Mouse (Mus musculus): ENCODE results near the gene Lmtk2. TPM values are rescaled to one million over a fixed set of nuclear protein-coding genes. Genes with fewer than 3 reads are reported as not detected.

Lmtk2 gene
- polyA plus RNA-seq, 1 experiment from 2014 or later: 3.8 TPM

GRCm38 (mm10) chr5:144169275-144169975, 69.2 kb downstream of the Lmtk2 start:
- no peak; the same call in 1 of the 2 replicates for ATAC-seq (ENCODE audit: low FRiP score, low TSS enrichment)
- Histone ChIP-seq H3K27ac (replicated peaks) (no peak overlapping the region), H3K4me1 (replicated peaks; ENCODE audit: control insufficient read depth, insufficient read depth) (no peaks in the 10 kb centered on the region), H3K4me2 (replicated peaks; ENCODE audit: low read depth) (no peak overlapping the region), H3K4me3 (ENCODE audit: low read depth, low read length) (no peak overlapping the region), H3K9ac (ENCODE audit: low read length) (no peak overlapping the region), H3K9me3 (ENCODE audit: control insufficient read depth, low read length) (no peaks in the 10 kb centered on the region), H3K36me3 (ENCODE audit: control insufficient read depth, insufficient read depth, low read length) (0 out of 2 replicates have a peak, but pooled peaks cover 11% of the 10 kb centered on the region), H3K27me3 (ENCODE audit: control insufficient read depth, insufficient read depth, low read length) (no peaks in the 10 kb centered on the region)
- 88% methylated on average over 8 of the region's 8 CpGs for WGBS
- TF ChIP-seq EP300 (optimal IDR thresholded peaks at IDR 0.05): no peak
- no peak for TF ChIP-seq CTCF (IDR thresholded peaks at IDR 0.05; ENCODE audit: low read depth)
- DNase-seq (ENCODE audit: low spot score): no peak

DNA sequence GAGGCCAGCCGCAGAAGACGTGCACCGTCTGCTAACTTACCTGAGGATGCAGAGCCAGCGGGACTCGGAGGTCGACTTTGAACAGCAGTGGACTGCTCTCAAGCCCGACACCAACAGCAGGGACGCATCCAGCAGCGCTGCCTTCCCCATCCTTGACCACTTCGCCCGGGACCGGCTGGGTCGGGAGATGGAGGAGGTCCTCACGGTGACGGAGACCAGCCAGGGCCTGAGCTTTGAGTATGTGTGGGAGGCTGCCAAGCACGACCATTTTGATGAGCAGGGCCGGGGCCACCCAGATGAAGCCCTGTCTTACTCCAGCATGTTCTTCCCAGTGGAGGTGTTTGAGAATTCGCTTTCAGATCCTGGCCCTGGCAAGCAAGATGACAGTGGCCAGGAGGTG, 73.4 kb downstream of the Lmtk2 start:
- peaks cover 26% of the 10 kb centered on the region for H3K36me3 ChIP-seq (ENCODE audit: control insufficient read depth, insufficient read depth, low read length)
- no peaks in the 10 kb centered on the region for H3K9me3 ChIP-seq (ENCODE audit: control insufficient read depth, low read length)
- no peak for DNase-seq (ENCODE audit: low spot score)
- H3K9ac ChIP-seq (ENCODE audit: low read length): no peak overlapping the region
- no peak overlapping the region for H3K4me3 ChIP-seq (ENCODE audit: low read depth, low read length)
- ATAC-seq (ENCODE audit: low FRiP score, low TSS enrichment): no peak
- no peaks in the 10 kb centered on the region for H3K4me1 ChIP-seq (replicated peaks; ENCODE audit: control insufficient read depth, insufficient read depth)
- TF ChIP-seq CTCF (IDR thresholded peaks at IDR 0.05; ENCODE audit: low read depth): no peak
- TF ChIP-seq EP300 (optimal IDR thresholded peaks at IDR 0.05): no peak
- H3K27ac ChIP-seq (replicated peaks): no peak overlapping the region
- H3K4me2 ChIP-seq (replicated peaks; ENCODE audit: low read depth): no peak overlapping the region
- 95% methylated on average over 18 of the region's 18 CpGs for WGBS
- no peaks in the 10 kb centered on the region for H3K27me3 ChIP-seq (ENCODE audit: control insufficient read depth, insufficient read depth, low read length)

DNA sequence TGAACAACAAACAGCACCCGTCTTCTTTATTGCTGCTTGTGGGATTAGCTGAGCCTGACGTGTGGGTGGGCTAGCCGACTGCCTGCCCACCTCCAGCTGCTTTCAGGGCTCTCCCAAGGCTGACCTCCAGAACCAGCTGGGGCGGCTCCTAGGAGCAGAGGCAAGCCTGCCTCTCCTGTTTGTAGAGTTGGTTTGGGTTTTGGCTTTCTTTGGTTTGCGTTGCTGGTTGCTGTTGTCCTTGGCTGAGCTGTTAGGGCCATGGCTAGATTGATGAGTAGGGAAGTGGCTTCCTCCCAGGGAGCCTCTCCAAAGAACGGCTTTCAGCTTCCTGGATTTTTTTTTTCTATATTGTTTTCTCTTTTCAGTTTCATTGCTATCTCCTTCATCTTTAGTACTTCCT, 78.0 kb downstream of the Lmtk2 start:
- WGBS: 41% methylated on average over 6 of the region's 6 CpGs
- Histone ChIP-seq H3K4me2 (replicated peaks; ENCODE audit: low read depth) (no peak overlapping the region), H3K9me3 (ENCODE audit: control insufficient read depth, low read length) (no peaks in the 10 kb centered on the region), H3K4me3 (ENCODE audit: low read depth, low read length) (no peak overlapping the region), H3K27me3 (ENCODE audit: control insufficient read depth, insufficient read depth, low read length) (no peaks in the 10 kb centered on the region), H3K36me3 (ENCODE audit: control insufficient read depth, insufficient read depth, low read length) (peaks cover 21% of the 10 kb centered on the region), H3K9ac (ENCODE audit: low read length) (no peak overlapping the region), H3K27ac (replicated peaks) (no peak overlapping the region), H3K4me1 (replicated peaks; ENCODE audit: control insufficient read depth, insufficient read depth) (no peaks in the 10 kb centered on the region)
- ATAC-seq (ENCODE audit: low FRiP score, low TSS enrichment): no peak
- DNase-seq (ENCODE audit: low spot score): no peak
- no peak for TF ChIP-seq EP300 (optimal IDR thresholded peaks at IDR 0.05)
- TF ChIP-seq CTCF (IDR thresholded peaks at IDR 0.05; ENCODE audit: low read depth): no peak

DNA sequence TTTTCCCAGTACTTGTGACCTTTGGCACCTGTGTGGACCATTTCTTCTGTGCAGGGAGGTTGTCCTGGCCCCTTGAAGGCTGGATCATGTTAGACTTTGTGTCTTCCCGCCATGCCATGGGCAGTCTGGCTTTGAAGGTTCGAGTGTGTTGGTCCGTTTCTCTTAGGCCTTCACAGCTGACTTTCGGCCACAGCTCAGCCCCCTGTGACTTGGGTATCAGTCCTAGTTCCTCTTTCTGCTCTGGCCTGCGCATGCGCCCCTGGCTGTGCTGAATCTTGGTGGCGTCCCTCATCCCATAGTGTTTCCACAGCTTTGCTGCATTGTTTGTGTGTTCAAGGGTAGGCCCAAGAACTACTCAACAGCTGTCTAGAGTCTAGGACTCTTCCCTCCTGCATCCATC, 81.0 kb downstream of the Lmtk2 start:
- TF ChIP-seq EP300 (optimal IDR thresholded peaks at IDR 0.05) (no peak), CTCF (IDR thresholded peaks at IDR 0.05; ENCODE audit: low read depth) (no peak)
- Histone ChIP-seq H3K36me3 (ENCODE audit: control insufficient read depth, insufficient read depth, low read length) (peaks cover 11% of the 10 kb centered on the region), H3K4me1 (replicated peaks; ENCODE audit: control insufficient read depth, insufficient read depth) (no peaks in the 10 kb centered on the region), H3K27ac (replicated peaks) (no peak overlapping the region), H3K4me3 (ENCODE audit: low read depth, low read length) (no peak overlapping the region), H3K4me2 (replicated peaks; ENCODE audit: low read depth) (no peak overlapping the region), H3K9ac (ENCODE audit: low read length) (no peak overlapping the region), H3K9me3 (ENCODE audit: control insufficient read depth, low read length) (no peaks in the 10 kb centered on the region), H3K27me3 (ENCODE audit: control insufficient read depth, insufficient read depth, low read length) (no peaks in the 10 kb centered on the region)
- ATAC-seq (ENCODE audit: low FRiP score, low TSS enrichment): no peak
- 90% methylated on average over 7 of the region's 7 CpGs for WGBS
- no peak for DNase-seq (ENCODE audit: low spot score)

DNA sequence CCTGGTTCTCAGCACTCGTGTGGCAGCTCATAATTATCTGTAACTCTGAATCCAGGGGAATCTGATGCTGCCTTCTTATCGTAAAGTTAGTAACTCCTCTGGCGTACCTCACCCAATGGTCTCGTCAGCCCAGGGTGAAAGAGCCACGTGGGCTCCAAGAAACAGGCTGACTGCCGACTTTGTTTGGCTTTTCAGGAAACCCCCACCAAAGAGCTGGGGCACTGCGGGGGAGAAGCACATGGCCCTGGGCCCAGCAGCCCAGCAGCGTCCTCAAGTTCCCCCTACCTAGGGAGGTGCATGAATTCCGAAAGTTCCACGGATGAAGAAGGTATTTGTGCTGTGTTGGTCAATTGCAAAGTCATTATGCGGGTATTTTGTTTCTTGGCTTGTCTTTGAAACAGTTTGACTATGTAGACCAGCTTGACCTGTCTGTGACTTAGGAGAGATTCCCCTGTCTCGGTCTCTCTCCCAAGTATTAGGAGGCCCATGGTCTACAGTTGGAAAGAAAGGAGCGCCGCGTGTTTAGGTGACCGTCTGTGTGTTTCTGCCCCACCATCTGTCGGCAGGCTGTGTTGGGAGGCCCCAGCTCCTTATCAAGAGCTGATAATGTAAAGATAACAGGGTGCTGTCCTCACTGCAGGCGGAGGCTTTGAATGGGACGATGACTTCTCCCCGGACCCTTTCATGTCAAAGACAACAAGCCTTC, 82.5 kb downstream of the Lmtk2 start:
- DNase-seq (ENCODE audit: low spot score): no peak
- peaks cover 7% of the 10 kb centered on the region for H3K36me3 ChIP-seq (ENCODE audit: control insufficient read depth, insufficient read depth, low read length)
- H3K27me3 ChIP-seq (ENCODE audit: control insufficient read depth, insufficient read depth, low read length): no peaks in the 10 kb centered on the region
- TF ChIP-seq CTCF (IDR thresholded peaks at IDR 0.05; ENCODE audit: low read depth): no peak
- TF ChIP-seq EP300 (optimal IDR thresholded peaks at IDR 0.05): no peak
- H3K4me1 ChIP-seq (replicated peaks; ENCODE audit: control insufficient read depth, insufficient read depth): no peaks in the 10 kb centered on the region
- H3K4me3 ChIP-seq (ENCODE audit: low read depth, low read length): no peak overlapping the region
- no peak overlapping the region for H3K27ac ChIP-seq (replicated peaks)
- H3K9ac ChIP-seq (ENCODE audit: low read length): no peak overlapping the region
- no peaks in the 10 kb centered on the region for H3K9me3 ChIP-seq (ENCODE audit: control insufficient read depth, low read length)
- no peak overlapping the region for H3K4me2 ChIP-seq (replicated peaks; ENCODE audit: low read depth)
- 44% methylated on average over 20 of the region's 20 CpGs for WGBS
- ATAC-seq (ENCODE audit: low FRiP score, low TSS enrichment): no peak

- Histone ChIP-seq H3K27me3 (ENCODE audit: control insufficient read depth, insufficient read depth, low read length) (no peaks in the 10 kb centered on the region), H3K4me2 (replicated peaks; ENCODE audit: low read depth) (no peak overlapping the region), H3K4me1 (replicated peaks; ENCODE audit: control insufficient read depth, insufficient read depth) (no peaks in the 10 kb centered on the region), H3K36me3 (ENCODE audit: control insufficient read depth, insufficient read depth, low read length) (peaks cover 8% of the 10 kb centered on the region), H3K27ac (replicated peaks) (no peak overlapping the region), H3K9ac (ENCODE audit: low read length) (no peak overlapping the region), H3K9me3 (ENCODE audit: control insufficient read depth, low read length) (no peaks in the 10 kb centered on the region), H3K4me3 (ENCODE audit: low read depth, low read length) (no peak overlapping the region)
- ATAC-seq (ENCODE audit: low FRiP score, low TSS enrichment) (0 out of 2 replicates have a peak, but pooled peaks have one; percentile 19), DNase-seq (ENCODE audit: low spot score) (no peak)
- WGBS: 30% methylated on average over 8 of the region's 8 CpGs
- TF ChIP-seq EP300 (optimal IDR thresholded peaks at IDR 0.05) (no peak), CTCF (IDR thresholded peaks at IDR 0.05; ENCODE audit: low read depth) (no peak)
Measured at GRCm38 (mm10) chr5:144183248-144183559, 83.0 kb downstream of the Lmtk2 start.
